Mouse (Mus musculus): ENCODE measurements around the gene Cdc20b.

The Cdc20b gene

GRCm38 (mm10) chr13:113023274-113024143 is 11.4 kb upstream of the Cdc20b start:
- in situ Hi-C loops (cut with MboI, MseI) = loop anchor here (10.0 kb wide), 1 partner anchor 1459 kb away; no protein-coding TSS in a partner anchor

DNA sequence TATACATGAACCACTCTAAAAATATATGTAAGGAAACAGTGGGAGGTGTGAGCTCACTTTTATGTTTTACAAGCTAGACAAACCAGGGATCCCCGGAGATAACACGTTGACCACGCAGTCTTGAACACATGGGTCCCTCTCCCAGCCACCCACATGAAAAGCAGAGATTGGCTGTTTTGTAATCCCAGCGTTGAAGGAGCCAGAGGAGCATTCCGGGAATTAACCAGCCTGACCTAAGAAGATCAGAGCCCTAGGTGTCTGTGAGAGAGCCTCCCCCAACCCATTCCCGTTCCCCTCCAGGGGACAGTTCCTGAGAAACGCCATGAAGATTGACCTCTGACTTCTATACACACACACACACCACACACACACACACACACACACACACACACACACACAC is 3.6 kb upstream of the Cdc20b start:
- in situ Hi-C loops (cut with MboI, MseI) = loop anchor here (5.0 to 10.0 kb wide), 2 partner anchors 34 to 97 kb away; no protein-coding TSS in a partner anchor

GRCm38 (mm10) chr13:113031792-113032571 is 2.9 kb upstream of the Cdc20b start:
- in situ Hi-C loops (cut with MboI, MseI) = loop anchor here (5.0 to 10.0 kb wide), 2 partner anchors 35 to 97 kb away; no protein-coding TSS in a partner anchor

- in situ Hi-C loops (cut with MboI, MseI) = loop anchor here (5.0 to 10.0 kb wide), 2 partner anchors 36 to 98 kb away; no protein-coding TSS in a partner anchor
Observed at GRCm38 (mm10) chr13:113032831-113033230, 2.1 kb upstream of the Cdc20b start.

DNA sequence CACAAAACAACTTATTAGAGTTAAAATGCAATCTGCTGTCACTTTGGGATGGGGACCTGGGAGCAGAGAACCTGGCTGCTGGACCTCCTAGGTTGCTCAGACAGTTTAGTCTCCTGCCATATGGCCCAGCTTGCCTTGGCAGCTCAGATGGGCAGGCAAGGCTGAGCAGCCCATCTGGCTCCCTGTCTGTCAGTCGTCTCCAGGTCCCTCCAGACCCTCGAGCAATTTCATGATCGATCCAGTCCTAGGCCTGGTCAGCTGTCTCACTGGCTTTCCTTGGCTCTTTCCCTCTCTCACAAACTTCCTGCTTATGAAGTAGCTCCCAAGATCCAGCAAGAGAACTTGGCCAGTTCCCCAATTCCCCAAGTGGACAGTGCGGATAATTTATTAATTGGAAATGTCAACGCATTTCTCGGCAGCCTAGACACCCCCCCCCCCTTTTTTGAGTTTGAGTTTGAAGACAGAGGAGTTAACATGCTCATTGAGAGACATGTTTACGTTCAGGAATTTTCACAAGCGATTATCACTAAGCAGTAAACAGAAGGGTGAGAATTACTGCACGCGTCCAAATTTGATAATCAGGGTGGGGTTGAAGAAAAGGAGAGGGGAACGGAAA is 532 bp upstream of the Cdc20b start:
- in situ Hi-C loops (cut with MboI, MseI) = loop anchor here (5.0 to 10.0 kb wide), 2 partner anchors 37 to 100 kb away; no protein-coding TSS in a partner anchor

DNA sequence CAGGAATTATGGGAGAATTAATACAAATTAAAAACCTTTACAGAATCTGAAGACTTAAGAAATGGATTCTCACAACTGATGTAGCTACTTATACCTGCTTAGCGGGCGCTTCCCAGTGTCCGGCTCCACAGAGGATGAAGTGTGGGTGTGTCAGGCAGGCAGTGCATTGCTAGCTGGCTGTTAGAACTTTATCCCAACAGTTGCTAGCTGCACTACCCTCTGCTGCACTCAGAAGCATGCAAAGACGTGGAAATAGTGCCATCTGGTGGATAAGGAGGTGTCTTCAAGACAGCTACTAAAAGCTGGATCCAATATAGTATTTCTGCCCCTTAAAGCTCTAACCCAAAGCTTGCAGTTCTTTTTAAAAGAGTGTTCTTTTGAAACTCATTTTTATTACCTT is 941 bp downstream of the Cdc20b start:
- in situ Hi-C loops (cut with MboI, MseI) = loop anchor here (5.0 to 10.0 kb wide), 2 partner anchors 101 to 364 kb away; no protein-coding TSS in a partner anchor

DNA sequence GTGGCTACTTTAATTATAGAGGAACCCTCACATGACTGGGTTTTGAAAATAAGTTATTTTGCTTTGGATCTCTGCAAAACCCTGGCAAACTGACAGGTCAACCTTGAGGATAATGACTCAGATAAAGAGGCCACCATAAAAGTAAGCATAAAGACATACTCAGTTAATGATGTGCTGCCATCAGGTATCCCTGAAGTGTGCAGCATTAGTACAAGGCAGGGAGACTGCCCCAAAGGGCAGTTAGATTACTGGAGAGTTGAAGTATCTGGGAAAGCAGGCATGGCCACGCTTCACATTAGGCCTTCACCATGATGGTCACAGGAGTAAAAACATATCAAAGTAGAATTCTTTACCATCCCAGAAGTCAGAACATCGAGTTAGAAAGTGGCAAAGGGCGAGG is 10.0 kb downstream of the Cdc20b start:
- in situ Hi-C loops (cut with MboI, MseI) = loop anchor here (5.0 kb wide), 2 partner anchors 77 to 212 kb away; no protein-coding TSS in a partner anchor

GRCm38 (mm10) chr13:113045458-113046110 is 10.7 kb downstream of the Cdc20b start:
- in situ Hi-C loops (cut with MboI, MseI) = loop anchor here (5.0 kb wide), 2 partner anchors 77 to 212 kb away; no protein-coding TSS in a partner anchor

- in situ Hi-C loops (cut with MboI, MseI) = loop anchor here (5.0 kb wide), 2 partner anchors 76 to 211 kb away; no protein-coding TSS in a partner anchor
Observed at GRCm38 (mm10) chr13:113046211-113046883, 11.4 kb downstream of the Cdc20b start, which contains the start of gene Gpx8. Gene Gpx8, minus strand, starts transcription at chr13:113046410.

- in situ Hi-C loops (cut with MboI, MseI) = loop anchor here (5.0 kb wide), 2 partner anchors 75 to 210 kb away; no protein-coding TSS in a partner anchor
Observed at GRCm38 (mm10) chr13:113047018-113047417, 12.1 kb downstream of the Cdc20b start.

DNA sequence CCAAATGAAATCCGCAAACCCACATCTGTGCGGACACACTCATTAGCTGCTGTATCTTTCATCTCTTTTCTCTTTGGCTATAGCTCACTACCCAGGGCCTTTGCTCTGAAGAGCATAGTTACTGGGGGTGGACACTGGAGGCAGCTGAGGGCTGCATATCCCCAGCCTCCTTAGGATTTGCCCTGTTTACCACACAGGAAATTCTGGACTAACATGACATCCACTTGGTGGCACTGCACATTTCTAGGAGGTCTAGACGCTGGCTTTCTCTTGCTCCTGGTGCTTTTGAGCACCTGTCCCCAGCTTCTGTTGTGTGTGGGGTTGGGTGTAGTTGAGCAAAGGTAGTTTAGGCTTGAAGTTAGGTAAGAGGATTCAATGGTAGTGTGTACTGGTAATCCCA is 12.7 kb downstream of the Cdc20b start:
- in situ Hi-C loops (cut with MboI, MseI) = loop anchor here (5.0 kb wide), 2 partner anchors 75 to 210 kb away; no protein-coding TSS in a partner anchor

DNA sequence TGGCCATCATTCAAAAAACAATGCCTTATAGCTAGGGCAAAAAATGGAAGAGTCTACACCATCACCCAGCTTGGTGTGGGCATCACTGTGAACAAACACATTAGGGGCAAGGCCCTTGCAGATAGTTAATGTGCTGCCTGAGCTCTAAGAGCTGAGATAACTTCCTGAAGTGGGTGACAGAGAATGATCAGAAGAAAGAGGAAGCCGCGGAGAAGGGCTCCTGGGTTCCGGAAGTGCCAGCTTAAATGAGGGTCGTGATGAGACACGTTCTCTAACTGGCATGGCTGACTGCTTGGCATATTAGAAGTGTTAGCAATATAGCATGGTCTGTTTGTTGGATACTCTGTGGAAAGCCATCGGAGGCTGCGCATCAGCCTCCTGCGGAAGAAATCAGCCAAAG is 19.3 kb downstream of the Cdc20b start:
- in situ Hi-C loops (cut with MboI, MseI) = loop anchor here (25.0 kb wide), 1 partner anchor 608 kb away; the partner anchor contains the start of gene Hspb3

GRCm38 (mm10) chr13:113055826-113056225 is 20.9 kb downstream of the Cdc20b start:
- in situ Hi-C loops (cut with MboI, MseI) = loop anchor here (25.0 kb wide), 1 partner anchor 606 kb away; the partner anchor contains the start of gene Hspb3

GRCm38 (mm10) chr13:113061746-113062145 is 26.8 kb downstream of the Cdc20b start:
- in situ Hi-C loops (cut with MboI, MseI) = loop anchor here (25.0 kb wide), 1 partner anchor 601 kb away; the partner anchor contains the start of gene Hspb3

DNA sequence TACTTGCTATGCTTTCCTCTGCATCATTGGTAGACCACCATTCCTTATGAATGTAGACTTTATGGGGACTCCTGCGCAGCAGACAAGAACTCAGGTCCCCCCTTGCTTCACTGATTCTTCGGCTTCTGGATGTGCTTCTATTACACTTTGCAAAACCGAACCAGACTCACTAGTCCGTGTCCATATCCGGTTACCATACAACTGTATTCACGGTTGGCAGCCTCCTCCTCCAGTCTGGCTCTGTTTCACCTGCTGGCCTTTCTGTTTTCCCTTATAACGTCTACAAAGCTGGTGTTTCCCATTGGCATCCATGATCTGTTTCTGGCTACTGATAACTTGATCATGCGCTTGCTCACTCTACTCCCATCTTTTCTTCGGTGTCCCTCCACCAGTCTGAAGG is 29.6 kb downstream of the Cdc20b start:
- in situ Hi-C loops (cut with MboI, MseI) = loop anchor here (25.0 kb wide), 1 partner anchor 598 kb away; the partner anchor contains the start of gene Hspb3

- in situ Hi-C loops (cut with MboI, MseI) = no loop called here
Observed at GRCm38 (mm10) chr13:113079021-113079420, 44.1 kb downstream of the Cdc20b start.

- in situ Hi-C loops (cut with MboI, MseI) = no loop called here
Observed at GRCm38 (mm10) chr13:113082101-113082500, 47.2 kb downstream of the Cdc20b start.

DNA sequence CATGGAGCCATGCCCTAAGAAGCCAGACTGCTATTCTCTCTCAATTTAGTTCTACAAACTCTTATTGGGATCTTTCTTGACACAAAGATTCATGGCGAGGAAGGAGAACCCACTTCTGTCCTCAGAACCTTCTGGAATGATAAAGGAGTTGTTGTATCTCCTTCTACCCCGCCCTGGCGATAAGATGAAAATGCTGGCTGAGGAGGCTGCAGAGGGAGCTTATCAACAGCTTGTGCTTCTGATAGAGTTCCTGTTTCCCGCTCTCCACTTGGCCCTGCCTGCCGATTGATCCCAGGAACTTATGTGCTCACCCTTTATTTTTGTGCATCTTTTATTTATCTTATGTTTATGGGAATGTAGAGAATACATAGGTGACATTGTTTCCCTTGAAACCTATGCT is 49.8 kb downstream of the Cdc20b start:
- in situ Hi-C loops (cut with MboI, MseI) = no loop called here

GRCm38 (mm10) chr13:113087226-113088017 is 52.5 kb downstream of the Cdc20b start:
- in situ Hi-C loops (cut with MboI, MseI) = no loop called here

Data from T-helper 1 cell (primary cell).